Mouse (Mus musculus) kidney, postnatal 0 days (tissue): ENCODE results near the gene Tango6. TPM values are rescaled to one million over a fixed set of nuclear protein-coding genes. Genes with fewer than 3 reads are reported as not detected.
A peak's percentile ranks its signal among the peaks of the same experiment; 100 is the strongest.
"Not testable (repeated sequence)": the region's sequence is repeated elsewhere in the genome, so short reads cannot be mapped to it uniquely, and the experiment has no call there.

Source experiments
- ATAC-seq: fragments of 200-750 bp; cut with Nextera tagmentation; replicated peaks from 2 replicates; pipeline ENCODE4 v1.8.0; 2017; ENCODE audit warnings: low read depth, moderate number of reproducible peaks, moderate TSS enrichment, moderate library complexity; ENCODE audit not compliant: low FRiP score
- DNase-seq: peaks from one replicate; pipeline ENCODE4 v3.0.0-alpha.2; 2016; ENCODE audit warnings: low spot score
- H3K27ac ChIP-seq: fragments of 300-500 bp; sonication (generic); 2 replicates; pipeline ENCODE4 v1.5.1; 2014; ENCODE audit warnings: mild to moderate bottlenecking
- H3K27me3 ChIP-seq: fragments of 300-500 bp; sonication (generic); 2 replicates; pipeline ENCODE4 v1.6.1; 2014; ENCODE audit warnings: low read length, mixed read lengths; ENCODE audit not compliant: insufficient read depth
- H3K36me3 ChIP-seq: fragments of 300-500 bp; sonication (generic); 2 replicates; pipeline ENCODE4 v1.6.1; 2014; ENCODE audit warnings: low read length, mixed read lengths; ENCODE audit not compliant: insufficient read depth
- H3K4me1 ChIP-seq: fragments of 300-500 bp; sonication (generic); replicated peaks from 2 replicates; pipeline ENCODE4 v1.6.1; 2014; ENCODE audit warnings: antibody characterized with exemption, low read length, mixed read lengths; ENCODE audit not compliant: insufficient read depth
- H3K4me2 ChIP-seq: fragments of 300-500 bp; sonication (generic); 2 replicates; pipeline ENCODE4 v1.6.1; 2014; ENCODE audit warnings: mild to moderate bottlenecking, low read length, moderate library complexity, mixed read lengths
- H3K4me3 ChIP-seq: fragments of 300-500 bp; sonication (generic); replicated peaks from 2 replicates; pipeline ENCODE4 v1.5.1; 2014; ENCODE audit warnings: low read depth, low read length
- H3K9ac ChIP-seq: fragments of 300-500 bp; sonication (generic); 2 replicates; pipeline ENCODE4 v1.6.1; 2014; ENCODE audit warnings: low read depth, low read length
- H3K9me3 ChIP-seq: fragments of 300-500 bp; sonication (generic); replicated peaks from 2 replicates; pipeline ENCODE4 v1.6.1; 2016; ENCODE audit warnings: low read length, inconsistent platforms, mixed read lengths
- CTCF ChIP-seq: IDR thresholded peaks from 2 replicates; pipeline ENCODE4 v1.5.1; 2016; ENCODE audit warnings: antibody characterized with exemption, low read depth, mild to moderate bottlenecking, moderate library complexity
- WGBS: fragments of 180-500 bp; shearing (Covaris S2); extraction: QIAGEN DNeasy Blood & Tissue Kit; methylation state at CpG from one replicate; pipeline ENCODE4 v1.1.7; 2014; 5-methylcytosine and 5-hydroxymethylcytosine counted together
- polyA plus RNA-seq: library from polyadenylated mRNA; unstranded; fragments of >200 nt; fragmentation: Nextera tagmentation; extraction: Ambion mirVana; gene quantifications from 2 replicates; pipeline ENCODE4 v1.2.1, GENCODE M21; 2015

Tango6 gene
- polyA plus RNA-seq, 1 experiment from 2014 or later = 6.4 TPM

- no peak for ATAC-seq
- Histone ChIP-seq H3K36me3 (peaks cover 32% of the 10 kb centered on the region), H3K27ac (no peak overlapping the region), H3K27me3 (no peaks in the 10 kb centered on the region), H3K4me2 (no peak overlapping the region), H3K9me3 (no peaks in the 10 kb centered on the region), H3K9ac (no peak overlapping the region), H3K4me1 (no peaks in the 10 kb centered on the region), H3K4me3 (no peak overlapping the region)
- no peak for TF ChIP-seq CTCF
- no peak for DNase-seq
- 85% methylated on average over 8 of the region's 8 CpGs for WGBS
These were observed 197.3 kb downstream of the Tango6 start for GRCm38 (mm10) chr8:106880121-106880707.

DNA sequence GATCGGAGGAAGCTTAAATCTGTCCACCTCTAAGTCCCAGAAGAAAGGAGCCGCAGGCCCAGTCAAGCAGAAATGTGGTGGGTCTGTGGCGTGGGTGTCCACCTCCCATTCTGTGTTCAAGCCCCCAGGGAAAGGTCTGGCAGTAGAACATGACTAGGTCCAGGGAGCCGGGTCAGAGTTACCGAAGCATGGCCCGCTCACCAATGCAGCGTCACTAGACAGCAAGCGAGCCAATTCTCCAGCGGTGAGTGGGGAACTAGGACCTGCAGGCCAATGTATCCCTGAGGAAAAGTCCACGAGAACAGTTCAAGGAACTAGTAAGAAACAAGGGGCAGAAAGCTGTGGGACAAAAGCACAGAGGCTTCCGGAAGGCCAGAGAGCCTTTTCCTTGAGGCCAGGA lies 201.2 kb downstream of the Tango6 start:
- H3K4me2 ChIP-seq, H3K9me3 ChIP-seq, H3K27ac ChIP-seq, H3K27me3 ChIP-seq, ATAC-seq, H3K4me1 ChIP-seq, DNase-seq, H3K4me3 ChIP-seq, H3K9ac ChIP-seq: not testable (repeated sequence)
- peaks cover 40% of the 10 kb centered on the region for H3K36me3 ChIP-seq
- 73% methylated on average over 11 of the region's 11 CpGs for WGBS

- not testable (repeated sequence) for H3K4me1 ChIP-seq, H3K27me3 ChIP-seq, H3K9ac ChIP-seq, H3K4me2 ChIP-seq, ATAC-seq, DNase-seq, H3K27ac ChIP-seq, H3K9me3 ChIP-seq, H3K4me3 ChIP-seq
- WGBS = 81% methylated on average over 4 of the region's 4 CpGs
- peaks cover 34% of the 10 kb centered on the region for H3K36me3 ChIP-seq
These were observed 202.0 kb downstream of the Tango6 start for GRCm38 (mm10) chr8:106884826-106885400.

DNA sequence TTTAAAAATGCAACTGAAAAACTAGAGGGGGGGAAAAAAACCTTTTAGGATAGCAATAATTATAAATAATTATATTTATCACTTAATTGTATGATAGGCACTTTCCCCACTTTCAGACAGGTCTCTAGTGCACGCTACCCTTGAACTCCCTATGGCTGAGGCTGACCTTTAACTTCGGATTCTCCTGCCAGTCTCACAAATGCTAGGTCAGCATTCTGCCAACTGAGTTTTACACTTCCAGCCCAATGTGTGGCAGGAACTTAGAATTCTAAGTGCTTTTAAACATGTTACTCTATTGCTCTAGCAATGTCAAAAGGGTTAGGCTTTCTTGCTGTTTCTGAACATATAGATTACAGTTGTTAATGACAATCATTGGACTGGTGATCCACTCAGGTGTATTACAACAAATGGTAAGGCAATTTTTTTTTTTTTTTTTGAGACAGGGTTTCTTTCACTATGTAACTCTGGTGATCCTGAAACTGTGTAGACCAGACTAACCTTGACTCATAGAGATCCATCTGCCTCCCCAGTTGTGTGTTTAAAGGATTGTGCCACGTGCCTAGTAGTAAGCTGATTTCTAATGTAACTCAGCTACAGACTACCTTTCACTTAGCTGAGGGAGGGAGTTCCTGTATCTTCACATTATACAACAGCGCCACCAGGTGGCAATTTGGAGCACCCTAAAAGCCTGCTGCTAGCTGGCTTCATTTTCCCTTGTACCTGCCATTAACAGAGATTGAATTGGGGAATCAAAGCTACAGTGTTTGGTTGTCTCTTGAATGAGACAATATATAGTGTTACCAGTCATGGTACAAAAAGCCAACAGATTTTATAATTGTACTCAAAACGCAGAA lies 204.7 kb downstream of the Tango6 start:
- Histone ChIP-seq H3K4me3 (no peak overlapping the region), H3K9ac (no peak overlapping the region), H3K4me1 (peaks cover 10% of the 10 kb centered on the region; the same call in 1 of the 2 replicates), H3K4me2 (no peak overlapping the region), H3K9me3 (no peaks in the 10 kb centered on the region), H3K27me3 (no peaks in the 10 kb centered on the region), H3K27ac (no peak overlapping the region), H3K36me3 (peaks cover 25% of the 10 kb centered on the region)
- ATAC-seq (0 out of 2 replicates have a peak, but pooled peaks have one; percentile 35), DNase-seq (peak; percentile 94)
- WGBS = 35% methylated on average over 5 of the region's 5 CpGs
- TF ChIP-seq CTCF = peak; percentile 94

GRCm38 (mm10) chr8:106888803-106889202 lies 205.9 kb downstream of the Tango6 start:
- no peaks in the 10 kb centered on the region for H3K9me3 ChIP-seq
- H3K4me2 ChIP-seq = no peak overlapping the region
- TF ChIP-seq CTCF = no peak
- DNase-seq (no peak), ATAC-seq (no peak)
- peaks cover 19% of the 10 kb centered on the region for H3K36me3 ChIP-seq
- no peak overlapping the region for H3K4me3 ChIP-seq
- H3K27ac ChIP-seq = no peak overlapping the region
- 73% methylated on average over 3 of the region's 3 CpGs for WGBS
- H3K9ac ChIP-seq = no peak overlapping the region
- no peaks in the 10 kb centered on the region for H3K27me3 ChIP-seq
- H3K4me1 ChIP-seq = peaks cover 10% of the 10 kb centered on the region; the same call in 1 of the 2 replicates

GRCm38 (mm10) chr8:106892210-106892805 lies 209.4 kb downstream of the Tango6 start:
- Histone ChIP-seq H3K27ac (peak overlapping the region; percentile 96), H3K4me1 (peaks cover 10% of the 10 kb centered on the region; the same call in 1 of the 2 replicates), H3K9me3 (no peaks in the 10 kb centered on the region), H3K9ac (peak overlapping the region; percentile 96), H3K27me3 (no peaks in the 10 kb centered on the region), H3K4me2 (peak overlapping the region; percentile 70), H3K4me3 (peak overlapping the region; percentile 65), H3K36me3 (peaks cover 5% of the 10 kb centered on the region; the same call in 1 of the 2 replicates)
- DNase-seq = peak; percentile 85
- no peak for ATAC-seq
- TF ChIP-seq CTCF = no peak
- under 1% methylated on average over 15 of the region's 15 CpGs for WGBS
